Mouse (Mus musculus): Measurements from ENCODE around the gene Tor4a. TPM values are rescaled to one million over a fixed set of nuclear protein-coding genes. Genes with fewer than 3 reads are reported as not detected.

Tor4a gene
- polyA plus RNA-seq, 1 experiment: 49.3 TPM

- H3K27me3 ChIP-seq (ENCODE audit: control insufficient read depth, insufficient read depth, low read length): no peaks in the 10 kb centered on the region
- H3K4me3 ChIP-seq (ENCODE audit: low read depth, low read length): peak overlapping the region; percentile 3; the same call in 1 of the 2 replicates
- TF ChIP-seq POLR2A (IDR thresholded peaks at IDR 0.05; ENCODE audit: low read depth, low read length) (no peak), CTCF (IDR thresholded peaks at IDR 0.05; ENCODE audit: extremely low read depth, insufficient read length, insufficient replicate concordance, low read depth, low read length) (no peak)
- no peaks in the 10 kb centered on the region for H3K36me3 ChIP-seq (ENCODE audit: control insufficient read depth, insufficient read depth, low read length)
- H3K4me1 ChIP-seq (ENCODE audit: control insufficient read depth, insufficient read depth, insufficient read length, low read length): peaks cover 58% of the 10 kb centered on the region
- H3K27ac ChIP-seq (ENCODE audit: insufficient read depth, low read depth, low read length): 0 out of 2 replicates have a peak overlapping the region, but pooled peaks have one; percentile 8
- WGBS: 15% methylated on average over 6 of the region's 6 CpGs
Observed at GRCm38 (mm10) chr2:25177685-25178084, 19.0 kb downstream of the Tor4a start.

GRCm38 (mm10) chr2:25177076-25177475 lies 19.6 kb downstream of the Tor4a start:
- Histone ChIP-seq H3K36me3 (ENCODE audit: control insufficient read depth, insufficient read depth, low read length) (no peaks in the 10 kb centered on the region), H3K27ac (ENCODE audit: insufficient read depth, low read depth, low read length) (peak overlapping the region; percentile 32; the same call in 1 of the 2 replicates), H3K27me3 (ENCODE audit: control insufficient read depth, insufficient read depth, low read length) (no peaks in the 10 kb centered on the region), H3K4me1 (ENCODE audit: control insufficient read depth, insufficient read depth, insufficient read length, low read length) (peaks cover 62% of the 10 kb centered on the region), H3K4me3 (ENCODE audit: low read depth, low read length) (peak overlapping the region; percentile 3; the same call in 1 of the 2 replicates)
- WGBS: 21% methylated on average over 4 of the region's 4 CpGs
- TF ChIP-seq POLR2A (IDR thresholded peaks at IDR 0.05; ENCODE audit: low read depth, low read length): no peak
- TF ChIP-seq CTCF (IDR thresholded peaks at IDR 0.05; ENCODE audit: extremely low read depth, insufficient read length, insufficient replicate concordance, low read depth, low read length): no peak

GRCm38 (mm10) chr2:25176573-25176972 lies 20.1 kb downstream of the Tor4a start:
- no peak overlapping the region for H3K4me3 ChIP-seq (ENCODE audit: low read depth, low read length)
- no peaks in the 10 kb centered on the region for H3K36me3 ChIP-seq (ENCODE audit: control insufficient read depth, insufficient read depth, low read length)
- TF ChIP-seq CTCF (IDR thresholded peaks at IDR 0.05; ENCODE audit: extremely low read depth, insufficient read length, insufficient replicate concordance, low read depth, low read length) (no peak), POLR2A (IDR thresholded peaks at IDR 0.05; ENCODE audit: low read depth, low read length) (no peak)
- H3K27ac ChIP-seq (ENCODE audit: insufficient read depth, low read depth, low read length): peak overlapping the region; percentile 32; the same call in 1 of the 2 replicates
- 62% methylated on average over 6 of the region's 6 CpGs for WGBS
- no peaks in the 10 kb centered on the region for H3K27me3 ChIP-seq (ENCODE audit: control insufficient read depth, insufficient read depth, low read length)
- peaks cover 66% of the 10 kb centered on the region for H3K4me1 ChIP-seq (ENCODE audit: control insufficient read depth, insufficient read depth, insufficient read length, low read length)

- 52% methylated on average over 4 of the region's 4 CpGs for WGBS
Observed at GRCm38 (mm10) chr2:25175690-25176078, 21.0 kb downstream of the Tor4a start.

GRCm38 (mm10) chr2:25174866-25175689 lies 21.6 kb downstream of the Tor4a start:
- TF ChIP-seq CTCF (IDR thresholded peaks at IDR 0.05; ENCODE audit: extremely low read depth, insufficient read length, insufficient replicate concordance, low read depth, low read length) (no peak), POLR2A (IDR thresholded peaks at IDR 0.05; ENCODE audit: low read depth, low read length) (no peak)

More at GRCm38 (mm10) chr2:25175690-25176078, 21.0 kb downstream of the Tor4a start:
- Histone ChIP-seq H3K27me3 (ENCODE audit: control insufficient read depth, insufficient read depth, low read length) (no peaks in the 10 kb centered on the region), H3K27ac (ENCODE audit: insufficient read depth, low read depth, low read length) (peak overlapping the region; percentile 64), H3K36me3 (ENCODE audit: control insufficient read depth, insufficient read depth, low read length) (no peaks in the 10 kb centered on the region), H3K4me1 (ENCODE audit: control insufficient read depth, insufficient read depth, insufficient read length, low read length) (peaks cover 73% of the 10 kb centered on the region), H3K4me3 (ENCODE audit: low read depth, low read length) (no peak overlapping the region)
- TF ChIP-seq POLR2A (IDR thresholded peaks at IDR 0.05; ENCODE audit: low read depth, low read length) (no peak), CTCF (IDR thresholded peaks at IDR 0.05; ENCODE audit: extremely low read depth, insufficient read length, insufficient replicate concordance, low read depth, low read length) (no peak)

GRCm38 (mm10) chr2:25173821-25174220 lies 22.9 kb downstream of the Tor4a start:
- peaks cover 77% of the 10 kb centered on the region for H3K4me1 ChIP-seq (ENCODE audit: control insufficient read depth, insufficient read depth, insufficient read length, low read length)
- 90% methylated on average over 4 of the region's 4 CpGs for WGBS
- no peaks in the 10 kb centered on the region for H3K36me3 ChIP-seq (ENCODE audit: control insufficient read depth, insufficient read depth, low read length)
- TF ChIP-seq POLR2A (IDR thresholded peaks at IDR 0.05; ENCODE audit: low read depth, low read length): no peak
- TF ChIP-seq CTCF (IDR thresholded peaks at IDR 0.05; ENCODE audit: extremely low read depth, insufficient read length, insufficient replicate concordance, low read depth, low read length): no peak
- H3K27ac ChIP-seq (ENCODE audit: insufficient read depth, low read depth, low read length): no peak overlapping the region
- H3K4me3 ChIP-seq (ENCODE audit: low read depth, low read length): no peak overlapping the region
- no peaks in the 10 kb centered on the region for H3K27me3 ChIP-seq (ENCODE audit: control insufficient read depth, insufficient read depth, low read length)

More at GRCm38 (mm10) chr2:25174866-25175689, 21.6 kb downstream of the Tor4a start:
- no peaks in the 10 kb centered on the region for H3K36me3 ChIP-seq (ENCODE audit: control insufficient read depth, insufficient read depth, low read length)
- no peak overlapping the region for H3K4me3 ChIP-seq (ENCODE audit: low read depth, low read length)
- WGBS: 19% methylated on average over 7 of the region's 7 CpGs
- no peaks in the 10 kb centered on the region for H3K27me3 ChIP-seq (ENCODE audit: control insufficient read depth, insufficient read depth, low read length)
- peak overlapping the region; percentile 75 for H3K27ac ChIP-seq (ENCODE audit: insufficient read depth, low read depth, low read length)
- H3K4me1 ChIP-seq (ENCODE audit: control insufficient read depth, insufficient read depth, insufficient read length, low read length): peaks cover 77% of the 10 kb centered on the region

GRCm38 (mm10) chr2:25172629-25173028 lies 24.1 kb downstream of the Tor4a start:
- TF ChIP-seq POLR2A (IDR thresholded peaks at IDR 0.05; ENCODE audit: low read depth, low read length): no peak
- TF ChIP-seq CTCF (IDR thresholded peaks at IDR 0.05; ENCODE audit: extremely low read depth, insufficient read length, insufficient replicate concordance, low read depth, low read length): no peak
- Histone ChIP-seq H3K4me3 (ENCODE audit: low read depth, low read length) (no peak overlapping the region), H3K27me3 (ENCODE audit: control insufficient read depth, insufficient read depth, low read length) (no peaks in the 10 kb centered on the region), H3K27ac (ENCODE audit: insufficient read depth, low read depth, low read length) (peak overlapping the region; percentile 19; the same call in 1 of the 2 replicates), H3K36me3 (ENCODE audit: control insufficient read depth, insufficient read depth, low read length) (no peaks in the 10 kb centered on the region), H3K4me1 (ENCODE audit: control insufficient read depth, insufficient read depth, insufficient read length, low read length) (peaks cover 74% of the 10 kb centered on the region)
- WGBS: 20% methylated on average over 8 of the region's 8 CpGs

All from small intestine, adult 2 months (tissue).